Mouse (Mus musculus): Measurements from ENCODE around the gene Ccdc32.
A peak's percentile ranks its signal among the peaks of the same experiment; 100 is the strongest.

Gene Ccdc32

DNA sequence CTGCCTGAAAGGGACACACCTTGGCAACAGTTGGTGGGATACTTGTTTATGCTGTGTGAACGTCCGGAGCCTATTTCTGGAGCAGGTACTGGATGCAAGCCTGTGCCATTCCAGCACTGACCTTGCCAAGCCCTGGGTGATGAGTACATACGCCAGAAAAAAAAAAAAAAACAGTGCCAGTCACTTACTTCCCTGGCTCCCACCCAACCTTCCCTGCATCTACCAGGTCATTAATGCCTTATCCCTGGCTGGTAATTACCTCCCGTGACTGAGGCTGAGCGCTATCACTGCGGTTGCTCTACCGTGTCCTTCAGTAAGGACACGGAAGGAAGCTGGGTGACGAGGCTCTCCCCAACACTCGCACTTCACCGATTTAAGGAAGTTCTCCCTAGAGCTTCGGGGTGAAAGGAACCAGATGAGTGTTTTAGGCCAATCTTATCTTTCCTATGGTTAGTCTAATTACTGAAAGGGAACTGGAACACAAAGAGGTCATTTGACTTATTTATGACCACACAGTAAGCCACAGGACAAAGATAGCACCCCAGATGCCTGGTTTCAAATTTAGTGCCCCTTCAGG, 13.5 kb downstream of the Ccdc32 start:
- DNase-seq (ENCODE audit: low read depth, low spot score): no peak

GRCm38 (mm10) chr2:119014989-119015388, 14.2 kb downstream of the Ccdc32 start:
- DNase-seq (ENCODE audit: low read depth, low spot score): no peak

GRCm38 (mm10) chr2:119009376-119009775, 19.8 kb downstream of the Ccdc32 start:
- DNase-seq (ENCODE audit: low read depth, low spot score): no peak

DNA sequence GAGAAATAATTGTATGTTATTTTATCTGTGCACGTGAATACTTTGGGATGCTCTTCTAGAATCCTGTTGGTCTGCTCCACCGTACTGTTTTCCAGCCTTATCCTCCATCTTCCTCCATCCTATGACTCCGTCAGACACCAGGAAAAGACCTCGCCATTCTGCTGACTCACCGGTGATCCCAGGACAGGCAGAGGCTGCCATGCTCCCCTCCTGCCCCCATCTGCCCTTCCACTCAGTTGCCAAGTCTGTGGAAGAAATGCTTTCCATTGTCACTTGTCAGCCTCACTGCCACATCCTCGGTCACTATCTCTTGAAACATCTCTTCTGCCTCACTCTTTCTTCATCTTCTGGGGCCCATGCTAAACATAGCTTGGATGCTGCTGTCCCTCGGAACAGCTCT, 22.3 kb downstream of the Ccdc32 start:
- DNase-seq (ENCODE audit: low read depth, low spot score): no peak

DNA sequence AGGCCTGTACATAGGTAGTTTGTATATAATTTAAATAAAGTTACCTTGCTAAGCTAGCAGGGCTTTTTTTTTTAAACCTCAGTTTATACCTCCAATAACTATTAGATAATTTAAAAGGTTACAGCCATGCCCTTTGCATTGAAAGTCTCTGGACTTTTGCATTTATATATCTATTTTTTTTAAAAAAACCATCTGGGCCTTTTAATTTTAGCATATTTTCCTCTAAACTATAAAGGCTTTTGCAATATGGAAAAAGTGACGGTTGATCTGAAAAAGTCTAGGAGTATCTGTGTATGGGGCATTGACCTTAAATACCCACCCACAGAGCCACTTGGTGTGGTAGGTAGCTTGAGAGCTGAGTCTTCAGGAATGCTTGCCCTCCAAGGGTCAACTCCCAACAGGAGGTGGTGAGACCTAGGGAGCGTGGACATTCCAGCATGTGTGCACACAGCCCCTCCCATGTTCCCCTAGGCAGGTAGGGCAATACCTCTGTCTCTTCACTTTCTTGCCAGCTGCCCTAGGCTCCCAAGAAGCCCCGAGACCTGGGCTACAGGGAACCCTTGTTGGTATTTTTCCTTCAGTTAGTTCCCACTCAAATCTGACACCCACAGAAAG, 30.1 kb downstream of the Ccdc32 start:
- no peak for DNase-seq (ENCODE audit: low read depth, low spot score)

DNA sequence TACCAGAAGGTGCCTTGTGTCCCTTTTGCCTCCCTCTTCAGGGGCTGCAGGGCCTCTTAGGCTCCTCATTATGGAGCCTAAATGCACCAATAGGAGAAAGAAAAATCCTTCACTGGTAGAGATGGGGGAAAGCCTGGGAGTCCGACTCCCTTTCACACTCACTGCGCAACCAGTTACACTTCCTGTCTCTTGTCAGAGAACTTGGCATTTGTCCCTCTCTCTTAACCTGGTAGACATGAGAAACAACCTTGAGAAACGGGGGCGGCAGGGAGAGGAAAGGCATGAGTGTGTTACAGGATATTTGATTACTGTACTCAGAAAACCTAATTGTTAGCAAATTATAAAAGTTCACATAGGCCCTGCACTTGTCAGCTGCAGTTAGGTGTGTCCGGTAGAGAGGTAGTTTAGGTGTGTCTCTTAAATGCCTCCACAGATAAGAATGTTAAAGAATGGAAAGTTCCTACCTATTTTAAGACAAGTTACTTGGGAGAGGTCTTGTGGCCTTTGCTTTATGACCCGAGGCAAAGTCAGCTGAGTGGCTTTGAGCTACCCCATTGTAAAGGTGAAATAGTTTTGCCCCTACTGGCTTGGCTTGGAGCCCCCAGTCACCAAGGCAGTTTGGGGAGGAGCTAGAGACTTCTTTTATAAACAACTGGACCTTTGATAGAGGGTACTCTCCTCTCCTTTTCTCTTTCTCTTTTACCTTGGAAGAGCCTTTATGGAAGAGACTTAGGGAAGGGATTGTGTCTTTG, 30.9 kb downstream of the Ccdc32 start:
- no peak for DNase-seq (ENCODE audit: low read depth, low spot score)

DNA sequence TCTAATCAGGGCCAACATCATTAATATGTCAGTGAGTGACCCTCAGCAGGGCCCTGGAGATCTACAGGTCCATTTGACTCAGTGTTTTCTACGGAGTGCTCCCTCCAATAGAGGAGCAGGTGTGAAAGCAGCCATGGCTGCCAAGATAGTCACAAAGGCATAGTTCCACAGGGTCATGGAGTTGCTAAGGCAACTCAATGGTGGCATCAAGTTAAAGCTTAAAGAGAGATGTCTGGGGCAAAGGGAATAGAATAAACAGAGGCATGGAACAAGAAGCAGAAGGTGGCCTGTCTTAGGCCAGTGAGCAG, 32.4 kb downstream of the Ccdc32 start:
- no peak for DNase-seq (ENCODE audit: low read depth, low spot score)

GRCm38 (mm10) chr2:118995919-118996797, 33.0 kb downstream of the Ccdc32 start:
- DNase-seq (ENCODE audit: low read depth, low spot score): peak; percentile 29

- DNase-seq (ENCODE audit: low read depth, low spot score): peak; percentile 63
Measured at GRCm38 (mm10) chr2:118995490-118995889, 33.7 kb downstream of the Ccdc32 start.

GRCm38 (mm10) chr2:118983812-118984211, 45.4 kb downstream of the Ccdc32 start:
- DNase-seq (ENCODE audit: low read depth, low spot score): no peak

- DNase-seq (ENCODE audit: low read depth, low spot score): no peak
Measured at GRCm38 (mm10) chr2:118980841-118981240, 48.4 kb downstream of the Ccdc32 start.

- DNase-seq (ENCODE audit: low read depth, low spot score): no peak
Measured at GRCm38 (mm10) chr2:118978064-118978463, 51.1 kb downstream of the Ccdc32 start.

DNA sequence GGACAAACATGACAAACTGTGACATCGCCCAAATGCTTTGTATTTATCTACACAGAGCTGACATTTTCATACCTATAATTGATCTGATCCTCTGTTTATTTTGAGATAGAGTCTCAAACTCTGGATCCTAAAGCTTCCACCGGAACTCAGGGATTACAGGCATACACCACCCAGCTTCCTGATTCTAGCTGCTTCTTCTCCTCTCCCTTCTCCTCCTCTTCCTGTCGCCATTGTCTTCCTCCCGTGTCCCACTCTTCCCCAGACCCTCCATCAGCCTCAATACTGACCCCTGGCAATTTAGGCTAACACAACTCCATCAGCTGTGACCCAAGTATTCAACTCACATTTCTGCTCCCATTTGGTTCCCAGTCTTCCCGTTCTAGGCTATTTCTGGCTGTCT, 52.3 kb downstream of the Ccdc32 start:
- DNase-seq (ENCODE audit: low read depth, low spot score): no peak

GRCm38 (mm10) chr2:118976282-118976929, 52.8 kb downstream of the Ccdc32 start:
- DNase-seq (ENCODE audit: low read depth, low spot score): peak; percentile 49

- DNase-seq (ENCODE audit: low read depth, low spot score): no peak
Measured at GRCm38 (mm10) chr2:118975855-118976254, 53.3 kb downstream of the Ccdc32 start.

GRCm38 (mm10) chr2:118972687-118973376, 56.4 kb downstream of the Ccdc32 start:
- DNase-seq (ENCODE audit: low read depth, low spot score): peak; percentile 24

- DNase-seq (ENCODE audit: low read depth, low spot score): no peak
Measured at GRCm38 (mm10) chr2:118972048-118972447, 57.1 kb downstream of the Ccdc32 start.

GRCm38 (mm10) chr2:118969585-118970147, 59.5 kb downstream of the Ccdc32 start:
- no peak for DNase-seq (ENCODE audit: low read depth, low spot score)
